Mouse (Mus musculus) midbrain, embryonic 10.5 days (tissue): ENCODE measurements around the gene Ints3. TPM values are rescaled to one million over a fixed set of nuclear protein-coding genes. Genes with fewer than 3 reads are reported as not detected.

ENCODE experiments used
- DNase-seq: peaks from one replicate; pipeline ENCODE4 v3.0.0-alpha.2; 2017; ENCODE audit warnings: low spot score
- H3K27ac ChIP-seq: fragments of 300-500 bp; sonication (generic); replicated peaks from 2 replicates; pipeline ENCODE4 v1.5.1; 2016; ENCODE audit warnings: mild to moderate bottlenecking
- H3K27me3 ChIP-seq: fragments of 300-500 bp; sonication (generic); 2 replicates; pipeline ENCODE4 v1.6.1; 2016; ENCODE audit warnings: low read depth, mild to moderate bottlenecking; ENCODE audit not compliant: poor library complexity, severe bottlenecking
- H3K36me3 ChIP-seq: fragments of 300-500 bp; sonication (generic); 2 replicates; pipeline ENCODE4 v1.6.1; 2016; ENCODE audit warnings: mild to moderate bottlenecking, moderate library complexity
- H3K4me1 ChIP-seq: fragments of 300-500 bp; sonication (generic); 2 replicates; pipeline ENCODE4 v1.6.1; 2016
- H3K4me3 ChIP-seq: fragments of 300-500 bp; sonication (generic); 2 replicates; pipeline ENCODE4 v1.5.1; 2016; ENCODE audit warnings: mild to moderate bottlenecking, moderate library complexity
- H3K9me3 ChIP-seq: fragments of 300-500 bp; sonication (generic); replicated peaks from 2 replicates; pipeline ENCODE4 v1.6.1; 2016; ENCODE audit warnings: mild to moderate bottlenecking
- WGBS: fragments of 180-500 bp; shearing (Covaris S2); methylation state at CpG from one replicate; pipeline ENCODE4 v1.1.7; 2016; 5-methylcytosine and 5-hydroxymethylcytosine counted together
- polyA plus RNA-seq: library from polyadenylated mRNA; unstranded; fragments of >200 nt; fragmentation: Nextera tagmentation; extraction: Ambion mirVana; gene quantifications from 2 replicates; pipeline ENCODE4 v1.2.1, GENCODE M21; 2016

The Ints3 gene
- polyA plus RNA-seq, 1 experiment from 2014 or later, result 36.9 TPM

GRCm38 (mm10) chr3:90384851-90385375 lies 48.5 kb downstream of the Ints3 start:
- H3K36me3 ChIP-seq, result peaks cover 38% of the 10 kb centered on the region
- H3K4me3 ChIP-seq, result no peak overlapping the region
- 72% methylated on average over 7 of the region's 7 CpGs for WGBS
- peaks cover 31% of the 10 kb centered on the region for H3K4me1 ChIP-seq
- H3K9me3 ChIP-seq, result no peaks in the 10 kb centered on the region
- DNase-seq, result no peak
- H3K27me3 ChIP-seq, result peaks cover 13% of the 10 kb centered on the region
- H3K27ac ChIP-seq, result no peak overlapping the region

DNA sequence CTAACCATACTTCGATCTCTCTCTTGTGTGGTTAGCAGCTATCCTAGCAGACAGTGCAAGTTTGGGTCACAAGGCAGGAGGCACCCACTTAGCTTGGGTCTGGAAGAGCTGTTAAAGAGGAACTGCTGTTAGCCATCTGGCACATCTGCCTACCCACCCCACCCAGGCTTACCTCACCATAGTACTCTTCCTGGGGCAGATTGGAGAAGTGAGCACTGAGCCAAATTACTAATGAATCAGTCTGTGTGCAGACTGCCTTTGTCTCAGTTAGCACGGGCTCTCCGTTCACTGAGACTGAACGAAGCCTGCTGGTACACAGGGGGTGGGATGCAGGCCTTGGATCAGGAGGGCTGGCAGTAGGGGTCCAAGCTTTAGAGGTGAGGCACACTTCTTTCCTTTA lies 49.7 kb downstream of the Ints3 start:
- Histone ChIP-seq H3K9me3 (no peaks in the 10 kb centered on the region), H3K4me3 (no peak overlapping the region), H3K27ac (no peak overlapping the region), H3K4me1 (peaks cover 20% of the 10 kb centered on the region), H3K36me3 (peaks cover 38% of the 10 kb centered on the region), H3K27me3 (peaks cover 13% of the 10 kb centered on the region)
- no peak for DNase-seq
- WGBS, result 91% methylated on average over 4 of the region's 4 CpGs

GRCm38 (mm10) chr3:90381727-90382126 lies 51.7 kb downstream of the Ints3 start:
- no peak for DNase-seq
- Histone ChIP-seq H3K36me3 (peaks cover 22% of the 10 kb centered on the region), H3K4me3 (no peak overlapping the region), H3K27me3 (no peaks in the 10 kb centered on the region; the same call in 1 of the 2 replicates), H3K9me3 (no peaks in the 10 kb centered on the region), H3K4me1 (peaks cover 26% of the 10 kb centered on the region), H3K27ac (no peak overlapping the region)
- 75% methylated on average over 11 of the region's 11 CpGs for WGBS

DNA sequence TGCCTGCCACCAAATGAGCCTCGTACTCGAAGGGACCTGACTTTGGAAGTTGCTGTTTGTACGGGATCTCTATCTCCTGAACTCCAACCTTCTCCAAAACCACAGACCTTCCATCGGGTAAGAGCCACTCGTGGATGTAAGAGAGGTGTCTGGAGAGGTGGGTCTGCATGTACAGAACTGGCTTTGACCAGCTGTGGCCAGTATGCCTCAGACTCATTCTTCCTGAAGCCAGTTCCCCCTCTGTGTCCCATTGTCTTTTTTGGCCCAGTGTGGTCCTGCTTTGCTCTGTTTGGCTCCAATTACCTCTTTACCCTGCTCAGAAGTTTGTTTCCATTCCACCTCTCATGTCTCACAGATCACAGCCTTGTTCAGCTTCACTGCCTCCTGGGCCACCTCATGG lies 54.9 kb downstream of the Ints3 start:
- Histone ChIP-seq H3K36me3 (no peaks in the 10 kb centered on the region), H3K4me3 (no peak overlapping the region), H3K27me3 (no peaks in the 10 kb centered on the region; the same call in 1 of the 2 replicates), H3K27ac (0 out of 2 replicates have a peak overlapping the region, but pooled peaks have one; percentile 38), H3K9me3 (no peaks in the 10 kb centered on the region), H3K4me1 (peaks cover 35% of the 10 kb centered on the region)
- 87% methylated on average over 5 of the region's 5 CpGs for WGBS
- DNase-seq, result no peak

DNA sequence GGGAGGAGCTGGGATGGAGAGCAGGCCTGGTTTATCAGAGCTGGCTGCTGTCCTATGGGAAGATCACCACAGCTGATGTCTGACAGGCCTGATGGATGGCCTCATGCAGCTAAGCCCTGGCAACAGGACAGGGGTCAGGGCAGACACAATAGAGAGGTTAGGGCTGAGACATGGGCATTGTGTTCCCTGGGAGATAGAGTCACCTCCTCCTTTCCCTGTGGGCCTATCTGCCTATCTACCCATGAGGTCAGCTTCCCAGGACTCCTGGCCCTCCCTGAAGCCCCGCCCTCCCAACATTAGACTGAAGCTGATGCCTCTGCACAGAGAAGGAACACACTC lies 57.2 kb downstream of the Ints3 start:
- peak; percentile 85 for DNase-seq
- WGBS, result 40% methylated on average over 1 of the region's 1 CpGs
- Histone ChIP-seq H3K4me3 (peak overlapping the region; percentile 9; the same call in 1 of the 2 replicates), H3K4me1 (peaks cover 35% of the 10 kb centered on the region), H3K36me3 (no peaks in the 10 kb centered on the region), H3K9me3 (no peaks in the 10 kb centered on the region), H3K27me3 (no peaks in the 10 kb centered on the region; the same call in 1 of the 2 replicates), H3K27ac (peak overlapping the region; percentile 79)

DNA sequence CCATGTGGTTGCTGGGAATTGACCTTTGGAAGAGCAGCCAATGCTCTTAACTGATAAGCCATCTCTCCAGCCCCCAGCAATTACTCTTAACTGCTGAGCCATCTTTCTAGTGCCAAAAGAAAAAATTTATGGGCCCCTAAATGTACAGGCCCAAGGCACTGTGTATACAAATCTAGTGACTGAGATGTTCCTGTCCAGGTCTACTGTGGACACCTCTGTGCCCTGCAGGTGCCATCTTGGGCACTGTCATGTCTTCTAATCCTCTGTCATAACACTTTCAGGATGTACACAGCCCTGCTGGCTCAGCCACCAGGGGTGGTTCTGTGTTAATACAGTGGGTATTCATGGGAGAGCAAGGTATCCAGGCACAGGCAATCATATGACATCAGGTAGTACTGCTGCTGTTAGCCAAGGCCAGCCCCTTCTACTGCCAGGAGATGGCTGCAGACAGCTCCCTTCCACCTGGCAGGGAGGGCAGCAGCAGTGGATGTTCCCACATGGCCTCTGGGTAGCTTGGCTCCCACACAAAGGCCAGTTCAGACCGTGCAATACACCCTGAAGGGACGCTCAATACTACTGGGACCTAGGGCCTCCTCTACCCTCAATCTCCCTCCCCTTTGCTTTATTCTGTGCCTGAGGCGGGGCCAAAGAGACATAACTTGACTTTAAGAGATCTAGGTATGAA lies 57.7 kb downstream of the Ints3 start:
- H3K4me1 ChIP-seq, result peaks cover 35% of the 10 kb centered on the region
- H3K27ac ChIP-seq, result peak overlapping the region; percentile 79
- peak overlapping the region; percentile 9; the same call in 1 of the 2 replicates for H3K4me3 ChIP-seq
- H3K36me3 ChIP-seq, result no peaks in the 10 kb centered on the region
- H3K27me3 ChIP-seq, result no peaks in the 10 kb centered on the region; the same call in 1 of the 2 replicates
- H3K9me3 ChIP-seq, result no peaks in the 10 kb centered on the region
- WGBS, result 31% methylated on average over 3 of the region's 3 CpGs
- DNase-seq, result no peak

DNA sequence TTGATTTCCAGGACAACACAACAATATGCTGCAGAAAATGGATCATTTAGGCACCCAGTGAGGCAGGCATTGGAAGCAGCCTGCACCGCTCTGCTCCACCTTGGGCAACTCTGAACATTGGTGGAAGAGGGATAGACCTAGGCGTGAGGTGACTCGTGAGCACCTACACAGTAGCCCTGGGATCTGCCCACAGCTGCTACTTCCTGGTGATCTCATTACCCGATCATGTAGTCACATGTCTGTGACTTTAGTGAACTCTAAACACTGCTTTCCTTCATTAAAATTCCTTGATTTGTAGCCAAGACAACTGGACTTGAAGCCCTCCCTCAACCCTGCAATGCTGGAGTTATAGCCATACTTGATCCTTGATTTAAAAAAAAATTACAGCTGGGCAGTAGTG lies 59.1 kb downstream of the Ints3 start:
- H3K27me3 ChIP-seq, result no peaks in the 10 kb centered on the region; the same call in 1 of the 2 replicates
- H3K9me3 ChIP-seq, result no peaks in the 10 kb centered on the region
- no peak for DNase-seq
- WGBS, result 91% methylated on average over 4 of the region's 4 CpGs
- H3K27ac ChIP-seq, result no peak overlapping the region
- peaks cover 35% of the 10 kb centered on the region for H3K4me1 ChIP-seq
- H3K4me3 ChIP-seq, result no peak overlapping the region
- no peaks in the 10 kb centered on the region for H3K36me3 ChIP-seq

- H3K9me3 ChIP-seq, result no peaks in the 10 kb centered on the region
- WGBS, result 33% methylated on average over 4 of the region's 4 CpGs
- no peak overlapping the region for H3K27ac ChIP-seq
- peak; percentile 74 for DNase-seq
- H3K36me3 ChIP-seq, result no peaks in the 10 kb centered on the region
- no peak overlapping the region for H3K4me3 ChIP-seq
- H3K4me1 ChIP-seq, result peaks cover 33% of the 10 kb centered on the region
- H3K27me3 ChIP-seq, result no peaks in the 10 kb centered on the region; the same call in 1 of the 2 replicates
Observed at GRCm38 (mm10) chr3:90373432-90374028, 59.9 kb downstream of the Ints3 start.

DNA sequence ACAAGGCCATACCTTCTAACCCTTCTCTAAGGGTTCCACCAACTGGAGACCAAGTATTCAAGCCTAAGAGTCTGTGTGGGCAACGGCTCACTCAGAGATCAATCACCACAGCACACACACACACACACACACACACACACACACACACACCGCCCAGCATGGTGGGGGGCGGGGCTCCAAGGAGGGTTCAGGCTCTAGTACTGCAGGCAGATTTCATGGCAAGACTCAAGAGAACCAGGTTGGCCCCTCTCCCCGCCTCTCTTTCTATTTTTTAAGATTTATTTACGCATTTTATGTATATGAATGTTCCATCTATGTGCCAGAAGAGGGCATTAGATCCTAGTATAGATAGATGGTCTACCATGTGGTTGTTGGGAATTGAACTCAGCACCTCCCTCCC lies 60.6 kb downstream of the Ints3 start:
- Histone ChIP-seq H3K36me3 (no peaks in the 10 kb centered on the region), H3K9me3 (no peaks in the 10 kb centered on the region), H3K27me3 (no peaks in the 10 kb centered on the region; the same call in 1 of the 2 replicates), H3K4me3 (no peak overlapping the region), H3K4me1 (peaks cover 25% of the 10 kb centered on the region), H3K27ac (no peak overlapping the region)
- DNase-seq, result no peak
- WGBS, result 75% methylated on average over 5 of the region's 5 CpGs

- Histone ChIP-seq H3K4me3 (no peak overlapping the region), H3K36me3 (no peaks in the 10 kb centered on the region), H3K27ac (no peak overlapping the region), H3K4me1 (peaks cover 16% of the 10 kb centered on the region), H3K9me3 (no peaks in the 10 kb centered on the region), H3K27me3 (no peaks in the 10 kb centered on the region)
- WGBS, result 77% methylated on average over 7 of the region's 7 CpGs
- no peak for DNase-seq
Observed at GRCm38 (mm10) chr3:90371857-90372256, 61.6 kb downstream of the Ints3 start.

GRCm38 (mm10) chr3:90369041-90369440 lies 64.4 kb downstream of the Ints3 start:
- no peak for DNase-seq
- Histone ChIP-seq H3K27ac (no peak overlapping the region), H3K9me3 (no peaks in the 10 kb centered on the region), H3K27me3 (no peaks in the 10 kb centered on the region), H3K36me3 (peaks cover 3% of the 10 kb centered on the region), H3K4me3 (no peak overlapping the region), H3K4me1 (no peaks in the 10 kb centered on the region)
- WGBS, result 69% methylated on average over 2 of the region's 2 CpGs

DNA sequence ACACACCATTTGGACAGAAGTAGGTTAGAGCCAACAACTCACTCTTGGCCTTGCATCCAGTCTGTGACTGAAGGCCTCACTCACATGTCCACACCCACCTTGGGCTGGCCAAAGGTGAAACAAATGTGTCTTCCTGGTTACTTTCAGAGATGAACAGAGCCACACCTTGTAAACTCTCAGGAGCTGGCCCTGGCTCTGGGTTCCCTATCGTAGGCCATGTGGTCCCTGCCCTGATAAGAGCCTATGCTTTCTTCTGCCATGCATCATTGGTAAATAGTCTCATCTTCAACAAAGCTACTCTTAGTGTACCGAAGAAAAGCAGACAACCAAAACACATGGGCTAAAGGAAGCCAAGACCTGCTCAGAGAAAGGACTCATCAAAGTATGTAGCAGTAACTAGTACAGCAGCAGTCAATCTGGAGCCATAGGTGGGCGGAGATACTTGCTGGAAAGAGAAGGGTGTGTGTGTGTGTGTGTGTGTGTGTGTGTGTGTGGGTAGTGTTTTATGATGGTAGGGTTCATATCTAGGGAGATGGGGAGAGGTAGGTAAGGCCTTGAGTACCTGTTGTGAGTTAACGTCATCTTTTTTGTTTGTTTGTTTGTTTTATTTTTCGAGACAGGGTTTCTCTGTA lies 66.3 kb downstream of the Ints3 start:
- H3K36me3 ChIP-seq, result peaks cover 19% of the 10 kb centered on the region
- no peaks in the 10 kb centered on the region for H3K4me1 ChIP-seq
- WGBS, result 91% methylated on average over 5 of the region's 5 CpGs
- H3K27me3 ChIP-seq, result no peaks in the 10 kb centered on the region
- no peak for DNase-seq
- no peak overlapping the region for H3K4me3 ChIP-seq
- H3K9me3 ChIP-seq, result no peaks in the 10 kb centered on the region
- no peak overlapping the region for H3K27ac ChIP-seq

GRCm38 (mm10) chr3:90362346-90362745 lies 71.1 kb downstream of the Ints3 start:
- Histone ChIP-seq H3K9me3 (no peaks in the 10 kb centered on the region), H3K4me3 (no peak overlapping the region), H3K4me1 (no peaks in the 10 kb centered on the region), H3K27me3 (no peaks in the 10 kb centered on the region), H3K36me3 (peaks cover 62% of the 10 kb centered on the region), H3K27ac (no peak overlapping the region)
- DNase-seq, result no peak
- 95% methylated on average over 2 of the region's 2 CpGs for WGBS
